Mouse (Mus musculus) adrenal gland, postnatal 14 days (tissue): ENCODE data around the gene Platr17. TPM values are rescaled to one million over a fixed set of nuclear protein-coding genes. Genes with fewer than 3 reads are reported as not detected.
"Not testable (repeated sequence)": the region's sequence is repeated elsewhere in the genome, so short reads cannot be mapped to it uniquely, and the experiment has no call there.

Experiments
- DNase-seq: peaks from one replicate; pipeline ENCODE4 v3.0.0; 2021; ENCODE audit warnings: mixed read lengths
- total RNA-seq: library from RNA; stranded (reverse); gene quantifications from 2 replicates; pipeline ENCODE4 v1.2.3, GENCODE M21; 2021

The Platr17 gene
- total RNA-seq, 1 experiment from 2014 or later = not detected

- no peak for DNase-seq
Measured at GRCm38 (mm10) chr17:33902491-33902890, 2.4 kb upstream of the Platr17 start.

DNA sequence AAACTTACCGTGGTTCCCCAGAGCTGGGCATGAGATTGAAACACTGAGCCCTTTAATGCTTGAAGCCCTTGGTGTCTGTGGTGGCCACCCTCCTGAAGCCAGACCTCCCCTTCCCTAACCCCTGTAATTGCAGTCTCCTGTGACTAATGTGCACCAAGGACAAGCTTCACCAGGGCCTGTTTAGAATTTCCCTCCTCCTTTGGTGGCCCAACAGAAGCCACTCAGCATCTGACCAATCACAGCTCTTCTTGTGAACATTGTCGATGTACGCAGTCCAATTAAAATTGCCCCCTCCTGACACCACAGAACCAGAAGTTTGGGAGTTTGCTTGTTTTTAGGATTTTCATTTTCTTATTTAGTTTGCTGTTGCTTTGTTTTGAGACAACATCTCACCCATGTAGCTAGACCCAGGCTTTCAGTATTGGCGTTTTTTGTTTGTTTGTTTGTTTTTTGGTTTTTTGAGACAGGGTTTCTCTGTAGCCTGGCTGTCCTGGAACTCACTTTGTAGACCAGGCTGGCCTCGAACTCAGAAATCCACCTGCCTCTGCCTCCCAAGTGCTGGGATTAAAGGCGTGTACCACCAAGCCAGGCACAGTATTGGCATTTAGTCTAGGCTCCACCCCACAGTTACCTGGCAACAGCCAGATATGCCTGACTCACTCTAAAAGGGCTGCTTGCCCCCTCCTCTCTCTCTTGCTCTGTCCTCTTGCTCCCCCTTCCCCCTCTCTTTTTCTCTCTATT is 854 bp upstream of the Platr17 start:
- DNase-seq = not testable (repeated sequence)

DNA sequence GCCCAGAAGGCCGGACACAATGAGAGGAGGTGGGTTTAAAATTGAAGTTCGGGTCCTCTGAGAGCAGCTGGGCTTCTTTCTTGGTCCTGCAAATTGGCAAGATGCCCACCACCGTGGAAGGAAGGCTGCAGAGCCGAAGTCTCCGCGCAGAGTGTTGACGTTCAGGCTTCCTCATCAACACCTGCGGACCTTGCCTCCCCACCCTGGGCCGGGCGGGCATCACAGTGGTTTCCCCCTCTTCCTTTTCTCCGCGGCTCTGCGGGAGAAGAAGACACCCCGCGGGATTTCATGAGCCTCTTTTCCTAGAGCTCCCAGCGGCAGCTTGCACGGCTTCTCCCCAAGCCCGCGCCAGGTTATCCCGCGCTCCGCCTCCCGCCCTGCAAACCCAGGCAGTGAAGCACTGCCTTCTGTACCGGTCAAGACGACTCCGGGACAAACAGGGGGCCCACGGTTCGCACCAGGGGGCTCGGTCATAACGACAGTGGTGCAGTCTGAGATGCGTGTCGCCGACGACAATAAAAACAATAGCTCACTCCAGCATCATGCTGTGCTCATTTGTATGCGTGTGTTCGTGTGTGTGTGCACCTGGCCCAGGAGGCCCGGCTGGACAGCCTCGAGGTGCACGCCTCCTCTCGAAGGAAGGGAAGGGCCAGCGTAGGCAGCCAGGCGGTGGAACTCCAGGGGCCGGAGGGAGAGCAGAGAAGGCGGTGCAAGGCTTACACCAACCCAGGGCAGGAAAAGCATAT is 3.6 kb downstream of the Platr17 start:
- DNase-seq = peak; percentile 55

- peak; percentile 100 for DNase-seq
Measured at GRCm38 (mm10) chr17:33909077-33909868, 4.3 kb downstream of the Platr17 start, which contains the start of gene Daxx. TSS of gene Daxx (plus strand) at chr17:33909414.

- DNase-seq = peak; percentile 77
Measured at GRCm38 (mm10) chr17:33909869-33910250, 4.9 kb downstream of the Platr17 start.

DNA sequence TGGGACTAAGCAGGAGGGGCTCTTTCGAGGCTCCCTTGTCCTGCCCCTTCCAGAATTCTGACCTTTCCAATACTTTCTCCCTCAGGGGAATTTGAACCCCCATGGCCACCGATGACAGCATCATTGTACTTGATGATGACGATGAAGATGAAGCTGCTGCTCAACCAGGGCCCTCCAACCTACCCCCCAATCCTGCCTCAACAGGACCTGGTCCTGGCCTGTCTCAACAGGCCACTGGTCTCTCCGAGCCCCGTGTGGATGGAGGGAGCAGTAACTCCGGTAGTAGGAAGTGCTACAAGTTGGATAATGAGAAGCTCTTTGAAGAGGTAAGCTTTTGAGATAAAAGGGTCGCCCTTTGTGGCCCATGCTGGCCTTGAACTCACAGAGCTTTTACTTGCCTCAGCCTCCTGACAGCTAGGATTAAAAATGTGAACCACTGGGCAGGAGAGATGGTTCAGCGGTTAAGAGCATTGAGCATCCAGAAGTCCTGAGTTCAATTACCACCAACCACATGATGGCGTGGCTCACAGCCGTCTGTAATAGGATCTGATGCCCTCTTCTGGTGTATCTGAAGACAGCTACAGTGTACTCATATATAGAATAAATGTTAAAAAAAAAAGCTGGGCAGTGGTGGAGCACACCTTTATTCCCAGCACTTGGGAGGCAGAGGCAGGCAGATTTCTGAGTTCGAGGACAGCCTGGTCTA is 5.6 kb downstream of the Platr17 start:
- DNase-seq = no peak

DNA sequence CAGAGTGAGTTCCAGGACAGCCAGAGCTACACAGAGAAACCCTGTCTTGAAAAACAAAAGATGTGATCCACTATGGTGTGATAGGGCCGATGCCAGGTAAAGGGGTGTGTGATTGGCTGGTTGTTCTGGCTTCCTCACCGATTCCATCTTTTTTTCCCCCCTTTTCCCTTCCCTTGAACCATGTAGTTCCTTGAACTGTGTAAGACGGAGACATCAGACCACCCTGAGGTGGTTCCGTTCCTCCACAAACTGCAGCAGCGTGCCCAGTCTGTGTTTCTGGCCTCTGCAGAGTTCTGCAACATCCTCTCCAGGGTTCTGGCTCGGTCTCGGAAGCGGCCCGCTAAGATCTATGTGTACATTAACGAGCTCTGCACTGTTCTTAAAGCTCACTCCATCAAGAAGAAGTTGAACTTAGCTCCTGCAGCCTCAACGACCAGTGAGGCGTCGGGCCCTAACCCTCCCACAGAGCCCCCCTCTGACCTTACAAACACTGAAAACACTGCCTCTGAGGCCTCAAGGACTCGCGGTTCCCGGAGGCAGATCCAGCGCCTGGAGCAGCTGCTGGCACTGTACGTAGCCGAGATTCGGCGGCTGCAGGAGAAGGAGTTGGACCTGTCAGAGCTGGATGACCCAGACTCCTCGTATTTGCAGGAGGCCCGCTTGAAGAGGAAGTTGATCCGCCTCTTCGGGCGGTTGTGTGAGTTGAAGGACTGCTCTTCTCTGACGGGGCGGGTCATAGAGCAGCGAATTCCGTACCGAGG is 6.3 kb downstream of the Platr17 start:
- DNase-seq = no peak

DNA sequence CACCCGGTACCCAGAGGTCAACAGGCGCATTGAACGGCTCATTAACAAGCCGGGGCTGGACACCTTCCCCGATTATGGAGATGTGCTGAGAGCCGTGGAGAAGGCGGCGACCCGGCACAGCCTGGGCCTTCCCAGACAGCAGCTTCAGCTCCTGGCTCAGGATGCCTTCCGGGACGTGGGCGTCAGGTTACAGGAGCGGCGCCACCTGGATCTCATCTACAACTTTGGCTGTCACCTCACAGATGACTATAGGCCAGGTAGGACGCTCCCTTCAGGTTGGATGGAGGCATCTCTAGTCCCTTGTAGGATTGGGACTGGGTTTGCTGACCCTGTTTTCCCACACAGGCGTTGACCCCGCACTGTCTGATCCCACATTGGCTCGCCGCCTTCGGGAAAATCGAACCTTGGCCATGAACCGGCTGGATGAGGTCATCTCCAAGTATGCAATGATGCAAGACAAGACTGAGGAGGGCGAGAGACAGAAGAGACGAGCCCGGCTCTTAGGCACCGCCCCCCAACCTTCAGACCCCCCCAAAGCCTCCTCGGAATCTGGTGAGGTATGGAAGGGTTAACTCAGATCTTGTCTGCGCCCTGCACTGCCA is 7.0 kb downstream of the Platr17 start:
- DNase-seq = no peak

DNA sequence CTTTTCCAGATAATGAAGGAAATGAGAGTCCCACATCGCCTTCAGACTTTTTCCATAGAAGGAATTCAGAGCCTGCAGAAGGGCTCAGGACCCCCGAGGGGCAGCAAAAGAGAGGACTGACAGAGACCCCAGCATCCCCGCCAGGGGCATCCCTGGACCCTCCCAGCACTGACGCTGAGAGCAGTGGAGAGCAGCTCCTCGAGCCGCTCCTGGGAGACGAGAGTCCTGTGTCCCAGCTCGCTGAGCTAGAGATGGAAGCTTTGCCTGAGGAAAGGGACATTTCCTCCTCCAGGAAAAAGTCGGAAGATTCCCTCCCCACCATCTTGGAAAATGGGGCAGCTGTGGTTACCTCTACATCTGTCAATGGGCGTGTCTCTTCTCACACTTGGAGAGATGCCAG is 8.3 kb downstream of the Platr17 start:
- DNase-seq = no peak

DNA sequence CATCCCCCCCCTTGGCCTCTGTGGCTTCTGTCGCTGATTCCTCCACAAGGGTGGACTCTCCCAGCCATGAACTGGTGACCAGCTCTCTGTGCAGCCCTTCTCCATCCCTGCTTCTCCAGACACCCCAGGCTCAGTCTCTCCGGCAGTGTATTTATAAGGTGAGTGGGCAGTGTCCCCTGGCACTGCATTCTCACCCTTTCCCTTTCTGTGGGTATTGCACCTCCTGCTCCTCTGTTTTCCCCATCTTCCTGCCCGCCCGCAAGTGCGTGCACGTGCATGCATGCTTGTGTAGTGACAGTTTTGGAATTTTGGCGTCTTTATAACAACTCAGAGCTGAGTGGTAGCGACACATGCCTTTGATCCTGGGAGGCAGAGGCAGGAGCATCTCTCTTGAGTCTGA is 9.0 kb downstream of the Platr17 start:
- DNase-seq = no peak

- no peak for DNase-seq
Measured at GRCm38 (mm10) chr17:33914969-33915391, 10.0 kb downstream of the Platr17 start.

DNA sequence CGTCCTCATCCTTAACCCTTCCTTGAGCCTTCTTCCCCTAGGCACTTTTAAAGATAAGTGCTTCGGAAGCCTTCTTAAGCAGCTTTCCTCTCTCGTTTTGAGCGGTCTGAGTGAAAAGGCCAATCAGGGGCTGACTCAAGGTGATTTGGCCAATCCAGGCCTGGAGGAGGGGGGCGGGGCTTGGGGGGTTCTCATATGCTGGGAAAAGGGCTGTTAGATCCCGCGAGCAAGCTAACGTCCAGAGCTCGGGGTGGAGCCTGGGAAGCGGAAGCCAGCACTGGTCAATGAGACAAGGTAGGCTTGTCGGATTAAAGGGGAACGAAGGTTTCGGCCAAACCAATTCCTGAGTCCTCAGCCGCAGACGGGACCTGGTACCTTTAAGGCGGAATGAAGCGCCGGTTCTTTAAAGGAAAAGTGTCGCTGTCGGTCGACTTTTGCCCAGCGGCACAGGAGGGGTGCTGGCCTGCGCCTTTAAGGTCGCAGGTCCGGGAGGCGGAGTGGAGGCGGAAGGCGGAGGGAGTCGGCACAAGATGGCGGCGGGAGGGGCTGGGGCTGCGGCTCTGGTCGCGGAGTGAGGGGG is 10.8 kb downstream of the Platr17 start, which contains the start of the genes Tapbp and Zbtb22:
Gene Tapbp, plus strand, starts transcription at position 229 of the 580 bp plus-strand sequence.
Gene Zbtb22, plus strand, starts transcription at position 234 of the 580 bp plus-strand sequence.
- peak; percentile 98 for DNase-seq

- DNase-seq = no peak
Measured at GRCm38 (mm10) chr17:33916294-33916693, 11.4 kb downstream of the Platr17 start.

GRCm38 (mm10) chr17:33916847-33917655 is 12.1 kb downstream of the Platr17 start:
- peak; percentile 53 for DNase-seq

GRCm38 (mm10) chr17:33917656-33918292 is 12.8 kb downstream of the Platr17 start:
- no peak for DNase-seq

- DNase-seq = peak; percentile 40
Measured at GRCm38 (mm10) chr17:33918293-33919203, 13.6 kb downstream of the Platr17 start.
